Mouse (Mus musculus): ENCODE measurements around the gene Fbxl17. TPM values are rescaled to one million over a fixed set of nuclear protein-coding genes. Genes with fewer than 3 reads are reported as not detected.
A peak's percentile ranks its signal among the peaks of the same experiment; 100 is the strongest.

Fbxl17 gene
- total and polyA plus RNA-seq, 2 experiments from 2014 or later, result 10.7 to 32.0 TPM

GRCm38 (mm10) chr17:63045297-63045696 is 454.5 kb downstream of the Fbxl17 start:
- Histone ChIP-seq H3K4me1 (ENCODE audit: insufficient read depth) (no peaks in the 10 kb centered on the region), H3K27me3 (ENCODE audit: insufficient read depth, low read length) (no peaks in the 10 kb centered on the region), H3K4me3 (ENCODE audit: low read depth, low read length) (no peak overlapping the region), H3K4me2 (ENCODE audit: low read depth) (no peak overlapping the region), H3K9ac (no peak overlapping the region), H3K27ac (ENCODE audit: low read depth, low read length) (no peak overlapping the region), H3K36me3 (ENCODE audit: insufficient read depth) (no peaks in the 10 kb centered on the region), H3K9me3 (ENCODE audit: low read length) (0 out of 2 replicates have a peak, but pooled peaks cover 9% of the 10 kb centered on the region)
- ATAC-seq (no peak), DNase-seq (no peak)
- no peak for TF ChIP-seq CTCF (IDR thresholded peaks at IDR 0.05; ENCODE audit: low read depth)
- WGBS, result 88% methylated on average over 13 of the region's 13 CpGs

- ATAC-seq (no peak), DNase-seq (no peak)
- 89% methylated on average over 9 of the region's 9 CpGs for WGBS
- no peak for TF ChIP-seq CTCF (IDR thresholded peaks at IDR 0.05; ENCODE audit: low read depth)
- Histone ChIP-seq H3K4me1 (ENCODE audit: insufficient read depth) (no peaks in the 10 kb centered on the region), H3K4me2 (ENCODE audit: low read depth) (no peak overlapping the region), H3K27ac (ENCODE audit: low read depth, low read length) (no peak overlapping the region), H3K27me3 (ENCODE audit: insufficient read depth, low read length) (no peaks in the 10 kb centered on the region), H3K36me3 (ENCODE audit: insufficient read depth) (no peaks in the 10 kb centered on the region), H3K9ac (no peak overlapping the region), H3K4me3 (ENCODE audit: low read depth, low read length) (no peak overlapping the region), H3K9me3 (ENCODE audit: low read length) (0 out of 2 replicates have a peak, but pooled peaks cover 12% of the 10 kb centered on the region)
These were observed 456.7 kb downstream of the Fbxl17 start for GRCm38 (mm10) chr17:63043046-63043675.

GRCm38 (mm10) chr17:63037562-63037961 is 462.3 kb downstream of the Fbxl17 start:
- Histone ChIP-seq H3K9me3 (ENCODE audit: low read length) (0 out of 2 replicates have a peak, but pooled peaks cover 12% of the 10 kb centered on the region), H3K4me3 (ENCODE audit: low read depth, low read length) (no peak overlapping the region), H3K4me1 (ENCODE audit: insufficient read depth) (no peaks in the 10 kb centered on the region), H3K36me3 (ENCODE audit: insufficient read depth) (no peaks in the 10 kb centered on the region), H3K9ac (no peak overlapping the region), H3K27me3 (ENCODE audit: insufficient read depth, low read length) (no peaks in the 10 kb centered on the region), H3K27ac (ENCODE audit: low read depth, low read length) (no peak overlapping the region), H3K4me2 (ENCODE audit: low read depth) (no peak overlapping the region)
- DNase-seq, result no peak
- WGBS, result 88% methylated on average over 3 of the region's 3 CpGs
- TF ChIP-seq CTCF (IDR thresholded peaks at IDR 0.05; ENCODE audit: low read depth), result no peak
- no peak for ATAC-seq

GRCm38 (mm10) chr17:63033141-63033540 is 466.7 kb downstream of the Fbxl17 start:
- TF ChIP-seq CTCF (IDR thresholded peaks at IDR 0.05; ENCODE audit: low read depth), result no peak
- ATAC-seq, result no peak

GRCm38 (mm10) chr17:63029105-63029504 is 470.7 kb downstream of the Fbxl17 start:
- Histone ChIP-seq H3K9me3 (ENCODE audit: low read length) (no peaks in the 10 kb centered on the region), H3K36me3 (ENCODE audit: insufficient read depth) (no peaks in the 10 kb centered on the region), H3K4me2 (ENCODE audit: low read depth) (no peak overlapping the region), H3K27me3 (ENCODE audit: insufficient read depth, low read length) (no peaks in the 10 kb centered on the region), H3K4me3 (ENCODE audit: low read depth, low read length) (no peak overlapping the region), H3K27ac (ENCODE audit: low read depth, low read length) (no peak overlapping the region), H3K9ac (no peak overlapping the region), H3K4me1 (ENCODE audit: insufficient read depth) (no peaks in the 10 kb centered on the region)
- WGBS, result 38% methylated on average over 4 of the region's 4 CpGs
- peak; percentile 45 for DNase-seq
- TF ChIP-seq CTCF (IDR thresholded peaks at IDR 0.05; ENCODE audit: low read depth), result no peak
- ATAC-seq, result peak; percentile 85

More at GRCm38 (mm10) chr17:63033141-63033540, 466.7 kb downstream of the Fbxl17 start:
- Histone ChIP-seq H3K36me3 (ENCODE audit: insufficient read depth) (no peaks in the 10 kb centered on the region), H3K27ac (ENCODE audit: low read depth, low read length) (no peak overlapping the region), H3K27me3 (ENCODE audit: insufficient read depth, low read length) (no peaks in the 10 kb centered on the region), H3K4me1 (ENCODE audit: insufficient read depth) (no peaks in the 10 kb centered on the region), H3K9ac (no peak overlapping the region), H3K4me2 (ENCODE audit: low read depth) (no peak overlapping the region), H3K4me3 (ENCODE audit: low read depth, low read length) (no peak overlapping the region), H3K9me3 (ENCODE audit: low read length) (no peaks in the 10 kb centered on the region)
- no peak for DNase-seq
- WGBS, result 92% methylated on average over 5 of the region's 5 CpGs

- DNase-seq (no peak), ATAC-seq (peak; percentile 36)
- H3K9me3 ChIP-seq (ENCODE audit: low read length), result no peaks in the 10 kb centered on the region
- H3K27ac ChIP-seq (ENCODE audit: low read depth, low read length), result no peak overlapping the region
- H3K4me3 ChIP-seq (ENCODE audit: low read depth, low read length), result no peak overlapping the region
- H3K36me3 ChIP-seq (ENCODE audit: insufficient read depth), result no peaks in the 10 kb centered on the region
- no peaks in the 10 kb centered on the region for H3K4me1 ChIP-seq (ENCODE audit: insufficient read depth)
- H3K27me3 ChIP-seq (ENCODE audit: insufficient read depth, low read length), result no peaks in the 10 kb centered on the region
- H3K4me2 ChIP-seq (ENCODE audit: low read depth), result peak overlapping the region; percentile 17; the same call in 1 of the 2 replicates
- H3K9ac ChIP-seq, result no peak overlapping the region
- 26% methylated on average over 15 of the region's 15 CpGs for WGBS
- no peak for TF ChIP-seq CTCF (IDR thresholded peaks at IDR 0.05; ENCODE audit: low read depth)
These were observed 474.6 kb downstream of the Fbxl17 start for GRCm38 (mm10) chr17:63025238-63025637.

GRCm38 (mm10) chr17:63017605-63018167 is 482.1 kb downstream of the Fbxl17 start:
- Histone ChIP-seq H3K9me3 (ENCODE audit: low read length) (no peaks in the 10 kb centered on the region), H3K4me1 (ENCODE audit: insufficient read depth) (no peaks in the 10 kb centered on the region), H3K4me2 (ENCODE audit: low read depth) (no peak overlapping the region), H3K4me3 (ENCODE audit: low read depth, low read length) (no peak overlapping the region), H3K27me3 (ENCODE audit: insufficient read depth, low read length) (no peaks in the 10 kb centered on the region), H3K9ac (no peak overlapping the region), H3K27ac (ENCODE audit: low read depth, low read length) (no peak overlapping the region), H3K36me3 (ENCODE audit: insufficient read depth) (no peaks in the 10 kb centered on the region)
- no peak for TF ChIP-seq CTCF (IDR thresholded peaks at IDR 0.05; ENCODE audit: low read depth)
- 56% methylated on average over 3 of the region's 3 CpGs for WGBS
- DNase-seq (peak; percentile 8), ATAC-seq (no peak)

Measured in forebrain, postnatal 0 days (tissue).